In the genomic region with DNA sequence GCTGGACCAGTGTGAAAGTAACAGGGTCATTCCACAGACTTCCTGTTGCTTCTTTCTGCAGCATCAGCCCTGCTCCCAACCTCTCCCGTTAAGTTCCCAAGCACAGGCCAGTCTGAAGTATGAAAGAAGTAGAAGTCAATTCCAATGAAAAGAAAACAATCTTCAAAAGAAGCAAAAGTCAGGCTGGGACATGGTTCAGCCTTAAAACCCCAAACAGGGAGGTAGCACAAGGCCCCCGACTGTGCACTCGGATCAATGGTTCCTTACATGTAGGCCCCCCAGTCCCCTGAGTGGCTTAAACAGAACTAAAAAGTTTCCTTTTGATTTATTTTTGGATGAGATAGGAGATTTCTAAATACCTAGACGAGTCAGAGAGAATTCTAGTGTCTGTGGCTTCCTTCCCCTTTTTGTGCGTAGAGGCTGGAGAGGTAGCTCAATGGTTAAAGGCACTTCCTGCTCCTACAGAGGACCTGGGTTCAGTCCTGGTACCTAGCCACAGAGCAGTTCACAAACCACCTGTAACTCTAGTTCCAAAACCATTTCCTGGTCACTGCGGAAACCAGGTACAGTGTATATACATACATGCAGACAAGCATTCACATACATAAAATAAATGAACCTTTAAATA, we compare ENCODE assay signal across 16 mouse cellular contexts.
"Had no signal": no experiment of that assay in that cellular context is flagged by ENCODE, and none has a peak within 500 bp of the region (broad histone marks: within the 10 kb centered on the region; RNA-seq: fewer than 3 reads in every experiment).

No protein-coding gene starts in this region.

- ATAC-seq: hindbrain, postnatal 0 days; intestine, embryonic 16.5 days had no signal

- H3K4me3 ChIP-seq: heart, embryonic 10.5 days; heart, embryonic 12.5 days; hindbrain, embryonic 13.5 days; hindbrain, embryonic 15.5 days; kidney, embryonic 15.5 days; layer of hippocampus, adult 2 months; limb, embryonic 10.5 days; limb, embryonic 12.5 days; liver, embryonic 13.5 days; liver, embryonic 15.5 days had no signal

- DNase-seq: gastrocnemius, postnatal 14 days; gastrocnemius, postnatal 36 days; kidney, adult 11 months had no signal

- H3K27ac ChIP-seq: heart, embryonic 10.5 days; hindbrain, embryonic 13.5 days; hindbrain, embryonic 15.5 days; hindbrain, postnatal 0 days; kidney, embryonic 15.5 days; kidney, postnatal 0 days; layer of hippocampus, adult 2 months; limb, embryonic 10.5 days; limb, embryonic 12.5 days; liver, embryonic 13.5 days; liver, embryonic 15.5 days had no signal
